Mouse (Mus musculus): ENCODE measurements around the gene Abcc4. TPM values are rescaled to one million over a fixed set of nuclear protein-coding genes. Genes with fewer than 3 reads are reported as not detected.

The Abcc4 gene
- polyA plus RNA-seq, 1 experiment, result 6.8 TPM

DNA sequence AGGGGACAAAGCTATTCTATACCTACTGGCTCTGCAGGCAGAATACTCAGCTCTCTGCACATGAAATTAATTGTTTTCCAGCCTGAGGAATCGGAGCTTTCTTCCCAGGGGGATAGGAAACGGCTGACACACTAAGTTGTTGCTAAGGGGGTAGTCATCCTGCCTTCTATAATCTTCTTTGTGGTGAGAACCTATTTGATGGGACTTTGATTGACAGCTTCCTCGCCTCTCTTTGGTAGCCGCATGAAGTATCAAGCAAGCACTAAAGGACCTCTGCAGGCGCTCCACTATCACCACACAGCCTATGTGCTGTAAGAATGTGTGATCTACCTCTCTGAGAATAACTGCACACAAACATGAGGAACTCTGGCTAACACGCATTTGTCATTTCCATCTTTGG is 105.3 kb downstream of the Abcc4 start:
- no peak overlapping the region for H3K27ac ChIP-seq (ENCODE audit: insufficient read depth, low read length)
- TF ChIP-seq CTCF (IDR thresholded peaks at IDR 0.05; ENCODE audit: extremely low read depth, insufficient read depth, low read length) (no peak), POLR2A (IDR thresholded peaks at IDR 0.05; ENCODE audit: extremely low read depth, insufficient read depth, low read length) (no peak)
- no peaks in the 10 kb centered on the region for H3K4me1 ChIP-seq (ENCODE audit: control insufficient read depth, insufficient read depth, low read length)
- H3K4me3 ChIP-seq (ENCODE audit: insufficient read depth, low read length), result no peak overlapping the region

GRCm38 (mm10) chr14:118598757-118599156 is 107.3 kb downstream of the Abcc4 start:
- Histone ChIP-seq H3K4me1 (ENCODE audit: control insufficient read depth, insufficient read depth, low read length) (no peaks in the 10 kb centered on the region), H3K27ac (ENCODE audit: insufficient read depth, low read length) (no peak overlapping the region), H3K4me3 (ENCODE audit: insufficient read depth, low read length) (no peak overlapping the region)
- TF ChIP-seq POLR2A (IDR thresholded peaks at IDR 0.05; ENCODE audit: extremely low read depth, insufficient read depth, low read length) (no peak), CTCF (IDR thresholded peaks at IDR 0.05; ENCODE audit: extremely low read depth, insufficient read depth, low read length) (no peak)

- no peak for TF ChIP-seq POLR2A (IDR thresholded peaks at IDR 0.05; ENCODE audit: extremely low read depth, insufficient read depth, low read length)
- no peak for TF ChIP-seq CTCF (IDR thresholded peaks at IDR 0.05; ENCODE audit: extremely low read depth, insufficient read depth, low read length)
- Histone ChIP-seq H3K4me3 (ENCODE audit: insufficient read depth, low read length) (no peak overlapping the region), H3K4me1 (ENCODE audit: control insufficient read depth, insufficient read depth, low read length) (no peaks in the 10 kb centered on the region), H3K27ac (ENCODE audit: insufficient read depth, low read length) (no peak overlapping the region)
Measured at GRCm38 (mm10) chr14:118594463-118594862, 111.6 kb downstream of the Abcc4 start.

GRCm38 (mm10) chr14:118591477-118592403 is 114.3 kb downstream of the Abcc4 start:
- Histone ChIP-seq H3K4me1 (ENCODE audit: control insufficient read depth, insufficient read depth, low read length) (no peaks in the 10 kb centered on the region), H3K27ac (ENCODE audit: insufficient read depth, low read length) (no peak overlapping the region), H3K4me3 (ENCODE audit: insufficient read depth, low read length) (no peak overlapping the region)
- TF ChIP-seq CTCF (IDR thresholded peaks at IDR 0.05; ENCODE audit: extremely low read depth, insufficient read depth, low read length), result peak; percentile 77
- no peak for TF ChIP-seq POLR2A (IDR thresholded peaks at IDR 0.05; ENCODE audit: extremely low read depth, insufficient read depth, low read length)

GRCm38 (mm10) chr14:118582333-118582941 is 123.6 kb downstream of the Abcc4 start:
- H3K4me1 ChIP-seq (ENCODE audit: control insufficient read depth, insufficient read depth, low read length), result no peaks in the 10 kb centered on the region
- H3K27ac ChIP-seq (ENCODE audit: insufficient read depth, low read length), result no peak overlapping the region
- H3K4me3 ChIP-seq (ENCODE audit: insufficient read depth, low read length), result no peak overlapping the region
- TF ChIP-seq POLR2A (IDR thresholded peaks at IDR 0.05; ENCODE audit: extremely low read depth, insufficient read depth, low read length) (no peak), CTCF (IDR thresholded peaks at IDR 0.05; ENCODE audit: extremely low read depth, insufficient read depth, low read length) (no peak)

GRCm38 (mm10) chr14:118581673-118582072 is 124.3 kb downstream of the Abcc4 start:
- Histone ChIP-seq H3K4me1 (ENCODE audit: control insufficient read depth, insufficient read depth, low read length) (no peaks in the 10 kb centered on the region), H3K4me3 (ENCODE audit: insufficient read depth, low read length) (no peak overlapping the region), H3K27ac (ENCODE audit: insufficient read depth, low read length) (no peak overlapping the region)
- TF ChIP-seq CTCF (IDR thresholded peaks at IDR 0.05; ENCODE audit: extremely low read depth, insufficient read depth, low read length) (no peak), POLR2A (IDR thresholded peaks at IDR 0.05; ENCODE audit: extremely low read depth, insufficient read depth, low read length) (no peak)

- Histone ChIP-seq H3K27ac (ENCODE audit: insufficient read depth, low read length) (no peak overlapping the region), H3K4me1 (ENCODE audit: control insufficient read depth, insufficient read depth, low read length) (no peaks in the 10 kb centered on the region), H3K4me3 (ENCODE audit: insufficient read depth, low read length) (no peak overlapping the region)
- TF ChIP-seq CTCF (IDR thresholded peaks at IDR 0.05; ENCODE audit: extremely low read depth, insufficient read depth, low read length) (no peak), POLR2A (IDR thresholded peaks at IDR 0.05; ENCODE audit: extremely low read depth, insufficient read depth, low read length) (no peak)
Measured at GRCm38 (mm10) chr14:118579013-118579728, 126.8 kb downstream of the Abcc4 start.

GRCm38 (mm10) chr14:118577895-118578294 is 128.1 kb downstream of the Abcc4 start:
- no peaks in the 10 kb centered on the region for H3K4me1 ChIP-seq (ENCODE audit: control insufficient read depth, insufficient read depth, low read length)
- no peak overlapping the region for H3K4me3 ChIP-seq (ENCODE audit: insufficient read depth, low read length)
- H3K27ac ChIP-seq (ENCODE audit: insufficient read depth, low read length), result no peak overlapping the region
- TF ChIP-seq POLR2A (IDR thresholded peaks at IDR 0.05; ENCODE audit: extremely low read depth, insufficient read depth, low read length) (no peak), CTCF (IDR thresholded peaks at IDR 0.05; ENCODE audit: extremely low read depth, insufficient read depth, low read length) (no peak)

DNA sequence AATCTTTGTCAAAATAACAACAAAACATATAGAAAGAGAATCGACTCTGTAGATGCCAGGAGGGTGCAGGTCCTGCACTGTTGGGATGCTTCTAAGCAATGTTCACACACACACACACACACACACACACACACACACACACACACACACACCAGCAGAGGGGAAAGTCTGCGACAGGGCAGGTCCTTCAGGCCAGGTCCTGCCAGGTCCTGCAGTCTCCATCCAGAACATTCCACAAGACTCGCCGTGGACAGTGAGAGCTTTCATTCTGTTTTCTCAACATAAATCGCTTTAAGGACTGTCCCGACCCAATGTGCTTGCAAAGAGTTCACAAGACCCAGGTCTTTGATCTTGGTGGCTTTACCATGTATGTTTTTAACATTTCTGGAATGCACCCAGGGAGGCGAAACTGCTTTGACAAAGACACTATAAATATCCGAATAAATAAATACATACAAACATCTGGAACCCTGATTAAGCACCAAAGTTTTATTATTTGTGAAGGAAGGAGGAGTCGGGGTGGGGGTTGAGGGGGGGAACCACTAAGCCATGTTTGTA is 133.3 kb downstream of the Abcc4 start:
- TF ChIP-seq CTCF (IDR thresholded peaks at IDR 0.05; ENCODE audit: extremely low read depth, insufficient read depth, low read length) (no peak), POLR2A (IDR thresholded peaks at IDR 0.05; ENCODE audit: extremely low read depth, insufficient read depth, low read length) (no peak)
- Histone ChIP-seq H3K4me1 (ENCODE audit: control insufficient read depth, insufficient read depth, low read length) (no peaks in the 10 kb centered on the region), H3K27ac (ENCODE audit: insufficient read depth, low read length) (no peak overlapping the region), H3K4me3 (ENCODE audit: insufficient read depth, low read length) (no peak overlapping the region)
